8 mouse cellular contexts compared by ENCODE assay signal in the genomic region with DNA sequence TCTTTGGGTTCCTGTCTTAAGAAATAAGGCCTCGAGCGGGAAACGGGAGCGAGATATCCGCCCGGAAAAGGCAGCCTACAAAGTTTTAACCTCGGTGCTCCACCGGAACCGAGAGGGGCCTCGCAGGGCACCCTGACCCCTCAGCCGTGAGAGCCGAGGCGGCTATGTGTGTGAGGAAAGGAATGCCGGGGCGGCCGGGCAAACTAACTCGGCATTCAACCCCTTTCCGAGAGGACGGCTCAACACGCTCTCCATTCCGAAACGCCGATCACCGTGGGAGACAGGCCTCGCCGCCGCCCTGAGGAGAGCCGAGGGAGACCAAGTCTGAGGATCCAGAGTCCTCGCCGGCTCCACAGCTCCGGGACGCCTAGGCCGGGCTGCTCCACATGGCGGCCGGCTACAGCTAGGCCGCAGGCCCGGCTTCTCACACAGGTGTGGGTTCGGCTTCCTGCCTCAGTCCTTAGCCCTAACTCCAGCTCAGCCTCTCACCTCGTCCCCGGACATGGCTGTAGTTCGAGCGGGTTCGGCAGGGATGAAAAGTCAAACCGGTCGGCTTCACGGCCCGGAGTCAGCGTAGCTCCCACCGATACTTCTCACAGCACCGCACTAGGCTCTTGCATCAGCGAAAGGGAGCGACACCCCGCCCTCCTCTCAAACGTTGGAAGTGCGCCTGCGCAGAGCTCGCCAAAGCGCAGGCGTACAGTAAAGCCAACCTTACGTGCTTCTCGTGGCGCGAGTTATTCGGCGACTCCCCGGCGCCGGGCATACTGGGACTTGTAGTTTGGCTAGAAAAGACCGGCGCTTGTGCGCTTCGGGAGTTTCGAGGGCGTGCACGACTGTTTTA. TPM values are rescaled to one million over a fixed set of nuclear protein-coding genes. Genes with fewer than 3 reads are reported as not detected.
A peak's percentile ranks its signal among the peaks of the same experiment; 100 is the strongest.
DNase-seq lines count a peak whose midpoint lies in the region; ATAC-seq lines count a peak whose summit lies in the region.

A gene (minus strand): TSS at position 735 of the 844 bp plus-strand sequence.

- ATAC-seq in megakaryocyte progenitor cell, adult 5-6 weeks (replicated peaks; ENCODE audit: poor library complexity): peak; percentile 97

- DNase-seq in adipocyte (ENCODE audit: low spot score): peak; percentile 99
- peak; percentile 99 for DNase-seq in embryo, embryonic 10 days (ENCODE audit: low spot score)
- peak; percentile 94 for DNase-seq in gastrocnemius, postnatal 10 days
- DNase-seq in induced T-regulatory cell, adult 2 months (ENCODE audit: low read depth): peak; percentile 99
- peak; percentile 92 to 96 for DNase-seq in left cerebral cortex, adult 9 months (ENCODE audit: low spot score in 2 of 2)
- DNase-seq in right cerebral cortex, postnatal 14 days: peak; percentile 94
- peak; percentile 90 to 97 for DNase-seq in urinary bladder, postnatal 36 days (ENCODE audit: low spot score in 2 of 2)

RNA-seq across cellular contexts. Expression of the gene that starts here (rescaled TPM):
- 100 to 1,000 TPM; 106 to 109 TPM for total RNA-seq in gastrocnemius, postnatal 10 days (2021)
- 221 and 224 TPM in 2 replicates for total RNA-seq in megakaryocyte progenitor cell, adult 5-6 weeks (2015)
- total RNA-seq in megakaryocyte progenitor cell, adult 5-6 weeks (2017): 199 and 212 TPM in 2 replicates

Comparison
In these comparisons a context has a peak if more than half of its experiments do, and no peak if none do; other contexts are left out.
1. Peak in every context shown above with its lines: DNase-seq and ATAC-seq.